Mouse (Mus musculus): ENCODE results near the gene Wasf3. TPM values are rescaled to one million over a fixed set of nuclear protein-coding genes. Genes with fewer than 3 reads are reported as not detected.
"Not testable (repeated sequence)": the region's sequence is repeated elsewhere in the genome, so short reads cannot be mapped to it uniquely, and the experiment has no call there.

The Wasf3 gene
- total RNA-seq, 2 experiments from 2014 or later, result not detected

- no peak for ATAC-seq (replicated peaks; ENCODE audit: low FRiP score, poor library complexity, severe bottlenecking)
Observed at GRCm38 (mm10) chr5:146435316-146435715, 50.5 kb downstream of the Wasf3 start.

- no peak for ATAC-seq (replicated peaks; ENCODE audit: low FRiP score, poor library complexity, severe bottlenecking)
Observed at GRCm38 (mm10) chr5:146436796-146437195, 52.0 kb downstream of the Wasf3 start.

- ATAC-seq (replicated peaks; ENCODE audit: low FRiP score, poor library complexity, severe bottlenecking), result no peak
Observed at GRCm38 (mm10) chr5:146439152-146439781, 54.5 kb downstream of the Wasf3 start.

GRCm38 (mm10) chr5:146440273-146440672 lies 55.5 kb downstream of the Wasf3 start:
- ATAC-seq (replicated peaks; ENCODE audit: low FRiP score, poor library complexity, severe bottlenecking), result no peak

- ATAC-seq (replicated peaks; ENCODE audit: low FRiP score, poor library complexity, severe bottlenecking), result no peak
Observed at GRCm38 (mm10) chr5:146442767-146443166, 58.0 kb downstream of the Wasf3 start.

GRCm38 (mm10) chr5:146446633-146447032 lies 61.8 kb downstream of the Wasf3 start:
- no peak for ATAC-seq (replicated peaks; ENCODE audit: low FRiP score, poor library complexity, severe bottlenecking)

- no peak for ATAC-seq (replicated peaks; ENCODE audit: low FRiP score, poor library complexity, severe bottlenecking)
Observed at GRCm38 (mm10) chr5:146451592-146452254, 66.9 kb downstream of the Wasf3 start.

GRCm38 (mm10) chr5:146453556-146453955 lies 68.8 kb downstream of the Wasf3 start:
- ATAC-seq (replicated peaks; ENCODE audit: low FRiP score, poor library complexity, severe bottlenecking), result no peak

GRCm38 (mm10) chr5:146461612-146462011 lies 76.8 kb downstream of the Wasf3 start:
- no peak for ATAC-seq (replicated peaks; ENCODE audit: low FRiP score, poor library complexity, severe bottlenecking)

GRCm38 (mm10) chr5:146466663-146467062 lies 81.9 kb downstream of the Wasf3 start:
- no peak for ATAC-seq (replicated peaks; ENCODE audit: low FRiP score, poor library complexity, severe bottlenecking)

- no peak for ATAC-seq (replicated peaks; ENCODE audit: low FRiP score, poor library complexity, severe bottlenecking)
Observed at GRCm38 (mm10) chr5:146468311-146468710, 83.5 kb downstream of the Wasf3 start.

GRCm38 (mm10) chr5:146470821-146471220 lies 86.0 kb downstream of the Wasf3 start:
- ATAC-seq (replicated peaks; ENCODE audit: low FRiP score, poor library complexity, severe bottlenecking), result no peak

- ATAC-seq (replicated peaks; ENCODE audit: low FRiP score, poor library complexity, severe bottlenecking), result no peak
Observed at GRCm38 (mm10) chr5:146471311-146471710, 86.5 kb downstream of the Wasf3 start.

- ATAC-seq (replicated peaks; ENCODE audit: low FRiP score, poor library complexity, severe bottlenecking), result no peak
Observed at GRCm38 (mm10) chr5:146471821-146472220, 87.0 kb downstream of the Wasf3 start.

- ATAC-seq (replicated peaks; ENCODE audit: low FRiP score, poor library complexity, severe bottlenecking), result not testable (repeated sequence)
Observed at GRCm38 (mm10) chr5:146479564-146479963, 94.8 kb downstream of the Wasf3 start.

- not testable (repeated sequence) for ATAC-seq (replicated peaks; ENCODE audit: low FRiP score, poor library complexity, severe bottlenecking)
Observed at GRCm38 (mm10) chr5:146481665-146482064, 96.9 kb downstream of the Wasf3 start, which contains the start of gene Gm6408. TSS of gene Gm6408 (plus strand) at chr5:146481965.

GRCm38 (mm10) chr5:146488959-146489358 lies 104.2 kb downstream of the Wasf3 start:
- not testable (repeated sequence) for ATAC-seq (replicated peaks; ENCODE audit: low FRiP score, poor library complexity, severe bottlenecking)

- ATAC-seq (replicated peaks; ENCODE audit: low FRiP score, poor library complexity, severe bottlenecking), result not testable (repeated sequence)
Observed at GRCm38 (mm10) chr5:146491063-146491462, 106.3 kb downstream of the Wasf3 start, which contains the start of gene Gm6370. TSS of gene Gm6370 (plus strand) at chr5:146491363.

GRCm38 (mm10) chr5:146502099-146502498 lies 117.3 kb downstream of the Wasf3 start, which contains the start of gene 4930449I24Rik:
TSS of gene 4930449I24Rik (plus strand) at chr5:146502399.
- not testable (repeated sequence) for ATAC-seq (replicated peaks; ENCODE audit: low FRiP score, poor library complexity, severe bottlenecking)

GRCm38 (mm10) chr5:146513823-146514222 lies 129.0 kb downstream of the Wasf3 start, which contains the start of gene Gm3402:
TSS of gene Gm3402 (plus strand) at chr5:146514123.
- not testable (repeated sequence) for ATAC-seq (replicated peaks; ENCODE audit: low FRiP score, poor library complexity, severe bottlenecking)
